Mouse (Mus musculus): ENCODE results near the gene Sag.

DNA sequence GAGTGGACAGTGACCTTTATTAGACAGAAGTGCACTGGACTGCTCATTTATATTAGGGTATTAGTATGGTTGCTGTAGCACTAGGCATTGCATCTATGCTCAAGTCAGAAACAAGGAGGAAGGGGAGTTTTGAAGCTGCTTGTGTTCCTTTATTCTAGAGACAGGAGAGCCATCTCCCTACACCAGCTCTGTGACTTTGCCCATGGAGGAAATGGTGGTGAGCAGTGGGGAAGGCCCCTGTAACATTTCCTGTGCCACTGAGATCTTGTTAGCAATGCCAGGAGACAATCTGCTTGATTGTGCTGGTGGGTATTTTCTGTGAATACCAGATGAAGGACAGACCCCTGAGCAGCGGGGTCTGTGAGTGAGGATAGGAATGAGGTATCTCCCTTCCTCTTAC is 72.6 kb downstream of the Sag start:
- TF ChIP-seq CTCF (IDR thresholded peaks at IDR 0.05; ENCODE audit: insufficient read depth, low read depth, low read length) (no peak), POLR2A (IDR thresholded peaks at IDR 0.05; ENCODE audit: insufficient read depth, low read depth, low read length) (no peak)

Measured in olfactory bulb, adult 2 months (tissue).